Mouse (Mus musculus): ENCODE results near the gene Rgl3. TPM values are rescaled to one million over a fixed set of nuclear protein-coding genes. Genes with fewer than 3 reads are reported as not detected.

The Rgl3 gene
- total RNA-seq, 4 experiments from 2014 or later: 2.2 to 4.2 (median 2.6) TPM

GRCm38 (mm10) chr9:21948790-21949189 is 40.5 kb downstream of the Rgl3 start:
- peak in 1 of 2 experiments; percentile 40 for DNase-seq (ENCODE audit: low spot score in 2 of 2)

DNA sequence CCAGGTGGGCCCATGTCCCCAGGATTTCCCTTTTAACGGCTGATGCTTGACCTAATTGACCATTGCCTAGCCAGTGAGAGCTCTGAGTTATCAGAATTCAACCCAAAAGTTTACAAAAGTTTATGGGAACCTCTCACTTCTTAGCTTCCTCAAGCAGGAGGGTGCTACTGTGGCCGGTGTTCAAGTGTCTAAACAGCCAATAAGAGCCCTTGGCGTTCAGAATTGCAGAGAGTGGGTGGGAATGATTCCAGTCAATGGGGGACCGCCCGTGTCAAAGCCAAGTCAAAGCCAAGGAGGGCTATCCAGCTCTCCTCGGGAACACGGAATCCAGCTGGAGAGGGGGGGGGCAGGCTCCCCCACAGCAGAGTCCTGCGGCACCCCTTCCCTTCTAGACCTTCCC is 41.1 kb downstream of the Rgl3 start:
- DNase-seq (ENCODE audit: low spot score in 2 of 2): peak in 1 of 2 experiments; percentile 5

- DNase-seq (ENCODE audit: low spot score in 2 of 2): peak in 1 of 2 experiments; percentile 4
Measured at GRCm38 (mm10) chr9:21947540-21948130, 41.6 kb downstream of the Rgl3 start.

GRCm38 (mm10) chr9:21944267-21944666 is 45.0 kb downstream of the Rgl3 start:
- DNase-seq (ENCODE audit: low spot score in 2 of 2): no peak

DNA sequence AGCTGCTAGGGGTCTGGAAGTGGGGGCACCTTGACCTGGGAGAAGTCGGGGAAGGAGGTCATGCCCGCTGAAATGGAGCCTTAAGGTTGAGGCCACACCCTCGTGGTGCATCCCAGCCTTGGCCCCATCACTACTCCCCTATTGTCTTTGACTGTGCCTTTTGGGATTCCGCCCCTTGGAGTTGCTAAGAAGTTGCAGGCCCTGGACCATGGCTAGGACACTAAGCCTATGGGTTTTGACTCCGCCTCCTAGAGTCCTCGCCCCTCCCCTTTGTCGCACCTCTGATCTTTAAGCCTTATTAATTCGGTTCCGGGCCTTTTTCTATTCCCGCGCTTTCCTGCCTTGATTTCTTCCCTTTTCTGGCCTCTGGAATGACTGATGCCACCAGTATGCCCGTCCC is 45.6 kb downstream of the Rgl3 start:
- DNase-seq (ENCODE audit: low spot score in 2 of 2): no peak

DNA sequence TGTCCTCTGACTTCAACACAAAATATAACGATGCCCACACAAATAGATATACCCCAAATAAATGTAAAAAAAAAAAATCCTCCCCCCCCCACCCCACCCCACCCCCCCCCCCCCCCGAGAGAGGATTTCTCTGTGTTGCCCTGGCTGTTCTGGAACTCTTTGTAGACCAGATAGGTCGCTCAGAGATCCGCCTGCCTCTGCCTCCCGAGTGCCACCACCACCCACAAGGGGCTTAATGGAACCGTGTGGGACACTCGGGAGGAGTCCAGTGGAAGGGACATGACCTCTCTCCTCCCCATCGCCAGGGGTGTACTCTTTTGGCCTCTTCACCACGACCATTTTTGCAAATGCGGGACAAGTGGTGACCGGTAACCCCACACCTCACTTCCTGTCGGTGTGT is 46.2 kb downstream of the Rgl3 start:
- DNase-seq (ENCODE audit: low spot score in 2 of 2): no peak

GRCm38 (mm10) chr9:21938234-21938855 is 50.9 kb downstream of the Rgl3 start:
- no peak for DNase-seq (ENCODE audit: low spot score in 2 of 2)

DNA sequence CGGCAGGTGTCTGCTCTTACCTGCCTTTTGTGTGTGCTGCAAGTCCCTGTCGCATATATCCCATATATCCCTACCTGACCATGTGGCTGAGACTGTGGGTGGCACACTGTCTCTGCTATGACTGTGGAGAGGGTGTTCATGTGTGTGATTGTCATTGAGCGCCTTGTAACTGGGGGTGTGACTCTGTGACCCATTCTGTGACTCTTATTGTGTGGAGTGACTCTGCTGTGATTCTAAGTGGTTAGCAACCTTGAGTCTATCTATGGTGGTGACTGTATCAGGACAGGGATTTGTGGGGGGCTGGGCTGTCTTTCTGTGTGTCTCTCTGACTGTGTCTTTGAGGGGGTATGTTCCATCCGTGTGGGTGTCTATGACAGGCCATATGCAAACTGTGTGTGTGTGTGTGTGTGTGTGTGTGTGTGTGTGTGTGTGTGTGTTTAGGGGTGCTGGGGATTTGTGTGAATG is 51.5 kb downstream of the Rgl3 start:
- DNase-seq (ENCODE audit: low spot score in 2 of 2): peak in 1 of 2 experiments; percentile 63

- DNase-seq (ENCODE audit: low spot score in 2 of 2): peak; percentile 98
Measured at GRCm38 (mm10) chr9:21936692-21937570, 52.3 kb downstream of the Rgl3 start, which contains the start of gene Plppr2. Gene Plppr2 (plus strand): TSS chr9:21937033.

- no peak for DNase-seq (ENCODE audit: low spot score in 2 of 2)
Measured at GRCm38 (mm10) chr9:21935466-21936131, 53.6 kb downstream of the Rgl3 start.

GRCm38 (mm10) chr9:21934021-21934420 is 55.2 kb downstream of the Rgl3 start:
- no peak for DNase-seq (ENCODE audit: low spot score in 2 of 2)

DNA sequence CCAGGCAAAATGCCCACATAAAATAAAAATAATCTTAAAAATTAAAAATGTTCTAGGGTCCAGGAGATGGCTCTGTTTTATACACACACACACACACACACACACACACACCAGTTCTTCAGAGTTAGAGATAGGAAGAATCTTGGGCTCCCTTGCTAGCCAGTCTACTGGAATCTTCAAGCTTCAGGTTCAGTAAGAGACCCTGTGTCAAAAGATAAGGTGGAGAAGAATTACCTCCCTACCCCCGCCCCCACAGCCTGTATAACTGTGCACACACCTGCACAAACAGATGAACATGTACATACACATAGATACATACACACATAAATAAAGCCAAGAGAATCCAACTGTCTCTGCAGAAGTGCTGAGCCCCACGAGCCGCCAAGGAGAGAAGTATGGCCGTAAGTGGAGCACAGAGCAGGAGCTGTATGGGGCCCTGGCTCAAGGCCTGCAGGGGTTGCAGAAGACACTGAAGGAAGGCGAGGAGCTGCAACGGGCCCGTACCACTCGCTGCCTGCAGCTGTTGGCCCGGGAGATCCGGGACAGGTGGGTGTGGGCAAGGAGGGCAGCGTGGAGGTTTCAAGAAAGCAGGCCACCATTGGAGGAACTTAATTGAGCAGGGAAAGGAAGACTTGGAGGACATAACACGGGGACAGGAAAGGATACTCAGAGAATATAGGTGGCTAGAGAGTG is 56.7 kb downstream of the Rgl3 start:
- no peak for DNase-seq (ENCODE audit: low spot score in 2 of 2)

DNA sequence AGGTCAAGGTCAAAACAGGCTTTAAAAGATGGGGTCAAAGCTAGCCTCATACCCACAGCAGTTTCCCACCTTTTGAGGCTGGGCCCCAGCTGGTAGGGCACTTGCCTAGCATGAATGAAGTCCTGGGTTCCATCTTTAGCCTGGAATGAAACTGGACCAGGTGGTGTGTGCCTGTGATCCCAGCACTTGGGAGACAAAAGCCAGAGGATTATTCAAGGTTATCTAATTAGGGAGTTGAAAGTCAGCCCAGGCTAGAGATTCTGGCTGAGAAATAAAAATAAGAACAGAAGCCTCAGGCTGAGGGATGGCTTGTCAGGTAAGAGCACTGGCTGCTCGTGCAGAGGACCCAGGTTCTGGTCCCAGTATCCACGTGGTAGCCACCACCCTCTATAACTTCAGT is 57.2 kb downstream of the Rgl3 start:
- no peak for DNase-seq (ENCODE audit: low spot score in 2 of 2)

GRCm38 (mm10) chr9:21929208-21929607 is 60.0 kb downstream of the Rgl3 start:
- no peak for DNase-seq (ENCODE audit: low spot score in 2 of 2)

GRCm38 (mm10) chr9:21927208-21927753 is 62.0 kb downstream of the Rgl3 start, which contains the start of the genes Ccdc159 and Tmem205:
Gene Ccdc159 (plus strand): TSS chr9:21927471.
Gene Tmem205 (minus strand): TSS chr9:21927556.
- peak; percentile 93 to 96 for DNase-seq (ENCODE audit: low spot score in 2 of 2)

GRCm38 (mm10) chr9:21926784-21927183 is 62.5 kb downstream of the Rgl3 start:
- no peak for DNase-seq (ENCODE audit: low spot score in 2 of 2)

GRCm38 (mm10) chr9:21926155-21926554 is 63.1 kb downstream of the Rgl3 start:
- no peak for DNase-seq (ENCODE audit: low spot score in 2 of 2)

- no peak for DNase-seq (ENCODE audit: low spot score in 2 of 2)
Measured at GRCm38 (mm10) chr9:21925506-21925905, 63.7 kb downstream of the Rgl3 start.

DNA sequence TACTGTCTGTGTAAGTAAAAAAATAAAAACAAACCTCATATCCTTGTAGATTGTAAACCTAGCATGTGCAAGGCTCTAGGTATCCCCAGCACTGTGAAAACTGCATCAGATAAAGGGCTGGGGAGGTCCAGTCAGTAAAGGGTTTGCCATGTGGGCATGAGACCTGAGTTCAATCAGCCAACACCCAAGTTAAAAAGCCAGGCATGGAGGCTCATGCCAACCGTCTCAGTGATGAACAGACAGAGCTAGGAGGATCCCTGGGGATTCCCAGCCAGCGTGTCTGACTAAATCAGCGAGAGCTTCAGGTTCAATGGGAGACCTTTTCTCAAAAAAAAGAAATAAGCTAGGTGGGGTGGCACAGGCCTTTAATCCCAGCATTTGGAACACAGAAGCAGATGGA is 64.2 kb downstream of the Rgl3 start:
- DNase-seq (ENCODE audit: low spot score in 2 of 2): no peak

DNA sequence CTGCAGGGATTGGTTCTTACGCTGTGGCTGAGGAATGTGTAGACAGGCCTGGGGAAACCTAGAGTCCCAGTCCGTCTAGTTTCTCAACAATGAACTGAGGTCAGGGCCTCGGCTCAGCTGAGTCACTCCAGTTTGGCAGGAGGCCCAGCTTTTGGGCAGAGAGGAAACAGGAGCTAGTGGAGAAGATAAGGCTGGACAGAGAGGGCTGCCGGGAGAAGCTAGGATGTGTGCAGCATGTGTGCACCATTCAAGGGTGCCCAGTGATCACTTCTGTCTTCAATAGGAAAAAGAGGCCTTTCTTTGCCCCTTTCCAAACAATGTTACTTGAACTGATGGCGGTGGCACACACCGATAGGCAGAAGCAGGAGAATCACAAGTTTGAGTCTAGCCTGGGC is 65.2 kb downstream of the Rgl3 start:
- no peak for DNase-seq (ENCODE audit: low spot score in 2 of 2)
